Mouse (Mus musculus) forelimb bud, embryonic 11.5 days (tissue): ENCODE measurements around the gene Elk3.

Experiments
- DNase-seq: peaks from one replicate; pipeline ENCODE4 v3.0.0-alpha.2; 2012; ENCODE audit warnings: low read depth, low spot score

Gene Elk3

DNA sequence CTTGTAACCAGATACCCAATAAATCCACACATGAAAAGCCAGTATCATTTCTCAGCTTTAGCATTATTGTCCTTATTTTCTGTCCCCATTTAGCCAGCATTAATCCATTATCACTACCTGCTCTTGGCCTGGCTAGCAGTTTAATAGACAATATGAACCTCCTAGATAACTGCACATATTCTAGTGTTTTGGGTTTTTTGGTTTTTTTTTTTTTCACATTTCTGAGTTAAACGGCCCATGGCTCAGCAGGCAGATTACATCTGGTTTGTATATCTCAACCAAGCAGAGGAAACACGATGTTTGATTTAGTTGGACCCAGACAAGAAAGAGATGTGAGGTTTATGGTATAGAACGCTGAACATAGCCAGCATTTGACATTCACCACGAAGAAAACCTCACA, 41.2 kb downstream of the Elk3 start:
- no peak for DNase-seq

- DNase-seq, result no peak
Observed at GRCm38 (mm10) chr10:93268339-93268738, 42.6 kb downstream of the Elk3 start.

DNA sequence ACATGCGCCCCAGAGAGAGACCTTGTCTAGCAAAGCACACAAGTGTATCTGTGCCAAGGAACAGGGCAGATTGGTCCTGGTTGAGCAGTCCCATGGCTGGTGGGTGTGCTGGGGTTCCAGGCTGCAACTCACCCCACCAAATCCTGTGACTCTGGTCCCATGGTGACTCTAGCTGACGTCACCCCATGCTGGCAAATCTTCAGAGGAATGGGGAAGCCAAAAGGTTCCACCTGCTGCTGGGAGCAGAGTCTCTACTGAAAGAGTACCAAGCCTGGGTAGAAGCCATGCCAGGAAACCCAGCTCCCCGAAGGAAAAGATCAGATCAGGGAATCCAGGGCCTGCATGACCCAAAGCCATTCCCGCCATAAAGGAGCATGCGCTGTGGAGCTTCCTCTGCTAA, 43.4 kb downstream of the Elk3 start:
- no peak for DNase-seq

DNA sequence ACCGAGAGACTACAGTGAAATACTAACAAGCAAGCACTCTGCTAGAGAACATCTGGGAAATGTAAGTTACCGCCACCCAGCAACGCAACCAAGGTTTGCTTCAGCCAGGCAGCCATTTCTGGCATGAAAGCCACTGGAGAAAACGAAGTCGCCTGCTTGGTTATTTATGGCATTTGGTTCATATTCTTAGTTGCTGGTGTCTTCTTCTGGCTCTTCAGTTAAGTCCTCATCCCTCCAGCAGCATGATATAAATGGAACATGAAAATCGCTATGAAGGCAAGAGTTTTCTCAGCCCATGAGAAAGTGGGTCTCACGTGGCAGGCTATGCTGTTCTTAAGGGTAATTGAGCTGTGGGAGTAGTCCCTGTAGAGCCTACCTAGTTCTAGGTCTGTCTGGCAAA, 44.4 kb downstream of the Elk3 start:
- no peak for DNase-seq

DNA sequence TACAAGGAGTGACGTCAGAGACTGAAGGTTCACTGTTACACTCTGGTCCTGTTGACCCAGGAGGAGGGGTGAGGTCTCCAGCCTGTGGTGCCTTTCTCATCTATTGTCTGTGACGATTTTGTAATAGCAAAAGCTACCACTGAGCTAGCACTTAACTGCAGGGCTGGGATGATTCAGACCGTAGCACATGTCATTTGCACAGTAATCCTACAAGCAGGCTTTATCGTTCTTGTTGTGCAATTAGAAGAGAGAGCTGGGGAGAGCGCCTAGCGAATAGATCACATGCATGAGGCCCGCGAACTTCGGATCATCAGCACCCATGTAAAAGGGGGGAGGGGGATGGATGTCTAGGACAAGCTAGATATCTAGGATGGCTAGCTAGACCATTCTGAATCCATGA, 45.1 kb downstream of the Elk3 start:
- DNase-seq, result no peak

DNA sequence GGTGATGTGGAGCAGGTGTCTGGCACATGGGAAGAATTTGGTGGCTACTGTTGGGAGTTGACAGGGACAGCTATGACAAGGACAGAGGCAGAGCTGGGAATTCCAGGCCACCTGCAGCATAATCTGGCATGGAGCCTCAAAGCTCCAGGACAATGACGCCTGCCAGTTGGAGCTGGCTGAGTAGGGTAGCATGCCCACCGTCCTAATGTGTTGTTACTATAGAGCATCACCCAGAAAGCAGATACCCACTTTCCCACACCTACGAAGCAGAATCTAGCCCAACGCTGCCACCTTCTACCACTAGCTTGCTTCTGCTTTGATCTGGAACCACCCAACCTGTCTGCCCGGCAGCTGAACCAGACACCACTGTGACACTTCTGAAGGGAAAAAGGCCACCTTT, 46.9 kb downstream of the Elk3 start:
- no peak for DNase-seq

DNA sequence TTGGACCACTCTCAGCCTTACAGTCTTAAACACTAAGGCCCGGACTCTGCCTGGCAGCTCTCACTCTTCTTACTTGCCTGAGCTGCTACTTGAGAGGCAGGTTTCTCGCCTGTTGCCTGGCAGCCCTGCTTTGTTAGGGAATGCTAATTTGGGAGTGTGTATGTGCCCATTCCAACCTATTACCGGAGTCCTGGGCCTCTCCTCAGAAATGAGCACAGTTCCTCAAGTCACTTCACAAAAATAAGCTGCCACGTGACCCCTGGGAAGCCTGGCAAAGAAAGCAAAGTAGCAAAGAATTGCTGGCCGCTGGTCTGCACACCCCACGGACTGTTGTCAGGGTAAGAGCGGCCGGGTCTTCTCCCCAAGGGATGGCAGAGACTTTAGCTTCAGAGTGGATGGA, 47.5 kb downstream of the Elk3 start:
- no peak for DNase-seq

- DNase-seq, result no peak
Observed at GRCm38 (mm10) chr10:93261981-93262499, 48.9 kb downstream of the Elk3 start.

- DNase-seq, result no peak
Observed at GRCm38 (mm10) chr10:93261132-93261980, 49.6 kb downstream of the Elk3 start.

DNA sequence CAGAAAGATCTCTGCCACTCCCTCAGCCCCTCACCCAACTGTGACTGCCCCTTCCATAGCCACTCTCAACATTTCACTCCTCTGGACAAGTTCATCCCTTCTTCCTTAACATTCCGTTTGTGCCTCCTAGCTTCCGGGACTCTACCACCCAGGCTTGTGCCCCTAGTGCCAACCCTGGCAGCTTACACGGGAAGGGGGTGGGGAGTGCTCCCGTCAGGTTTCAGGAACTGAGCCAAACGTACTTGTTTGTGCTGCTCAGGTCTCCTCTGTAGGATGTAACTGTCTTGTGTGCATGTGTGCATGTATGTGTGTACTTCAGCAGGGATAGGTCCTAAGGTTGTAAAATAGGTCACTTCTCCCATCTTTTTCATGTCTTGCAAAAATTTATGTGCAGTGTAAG, 51.1 kb downstream of the Elk3 start:
- no peak for DNase-seq

- no peak for DNase-seq
Observed at GRCm38 (mm10) chr10:93255294-93255693, 55.6 kb downstream of the Elk3 start.

GRCm38 (mm10) chr10:93253156-93253555, 57.8 kb downstream of the Elk3 start:
- DNase-seq, result no peak

GRCm38 (mm10) chr10:93252661-93253060, 58.3 kb downstream of the Elk3 start:
- DNase-seq, result no peak

DNA sequence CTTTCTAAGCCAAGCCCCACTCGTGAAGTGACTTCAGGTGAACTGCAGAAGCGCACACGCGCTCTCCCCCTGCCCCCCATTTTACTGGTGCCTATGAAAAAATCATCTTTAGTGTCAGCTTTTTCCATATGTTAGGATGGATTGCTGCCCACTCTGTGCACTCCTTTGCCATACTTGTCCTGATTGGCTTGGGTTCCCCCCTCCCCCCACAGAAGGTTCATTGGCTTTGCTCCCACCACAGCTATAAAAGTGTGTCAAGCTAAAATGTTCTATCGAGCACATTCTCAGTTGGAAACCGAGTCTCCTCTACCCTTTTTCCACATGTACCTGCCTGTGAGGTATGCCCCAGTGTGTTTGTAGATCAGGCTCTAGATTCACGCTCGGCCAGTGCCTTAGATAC, 59.5 kb downstream of the Elk3 start:
- no peak for DNase-seq

DNA sequence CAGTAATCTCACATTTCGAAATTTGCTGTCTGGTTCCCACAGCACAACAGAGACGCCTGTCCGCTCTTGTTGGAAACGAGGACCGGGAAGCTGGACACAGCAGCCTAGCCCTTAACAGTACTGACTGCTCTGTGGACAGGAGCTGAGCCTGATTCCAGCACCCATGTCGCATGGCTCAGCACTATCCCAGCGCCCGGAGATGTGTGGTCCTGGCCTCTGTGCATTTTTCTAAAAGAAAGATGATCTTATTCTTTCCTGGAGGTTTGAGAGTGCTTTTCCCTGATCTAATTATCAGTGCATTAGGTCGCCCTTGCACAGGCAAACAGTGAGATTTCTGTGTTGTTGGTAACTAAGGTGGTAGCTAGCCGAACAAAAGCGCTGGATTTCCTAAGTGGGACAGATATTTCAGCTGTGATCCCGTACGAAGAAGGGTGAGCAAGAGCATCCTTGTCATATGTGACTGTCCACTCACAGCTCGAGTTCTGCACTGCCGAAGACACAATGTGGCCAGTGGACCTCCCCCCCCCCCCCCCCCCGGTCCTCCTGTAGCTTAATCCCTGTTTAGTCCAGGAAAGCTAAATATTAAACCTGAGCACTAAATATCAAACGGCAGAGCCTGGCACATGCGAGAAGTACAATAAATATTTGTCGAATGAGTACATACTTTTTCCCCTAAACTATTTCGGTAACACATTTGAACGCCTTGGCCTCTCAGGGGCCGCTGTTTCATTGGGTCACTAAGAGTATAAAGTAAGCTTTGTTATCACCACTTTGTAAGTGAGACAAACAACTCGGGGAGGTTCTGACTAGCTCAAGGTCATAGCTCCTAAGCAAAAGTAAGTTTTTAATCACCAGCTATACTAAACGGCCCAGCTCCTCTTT, 60.3 kb downstream of the Elk3 start:
- DNase-seq, result no peak

DNA sequence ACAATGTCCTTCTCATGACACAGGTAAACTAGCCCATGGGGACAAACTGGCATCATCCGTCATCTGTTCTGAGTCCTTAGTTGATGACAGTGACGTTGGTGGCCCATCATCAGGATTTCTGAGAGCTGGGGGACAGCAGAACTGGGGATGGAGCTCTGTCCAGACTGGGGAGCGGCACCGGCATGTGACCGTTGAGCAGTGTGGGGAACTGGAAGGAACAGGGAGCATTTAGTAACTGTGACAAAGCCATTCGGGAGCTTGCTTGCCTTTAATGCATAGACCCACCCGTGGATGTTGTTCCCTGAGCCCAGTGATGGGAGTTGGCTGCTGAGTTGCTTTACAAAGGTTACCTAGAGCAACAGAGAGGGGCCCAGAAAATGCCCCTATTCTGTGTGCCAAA, 61.0 kb downstream of the Elk3 start:
- no peak for DNase-seq

DNA sequence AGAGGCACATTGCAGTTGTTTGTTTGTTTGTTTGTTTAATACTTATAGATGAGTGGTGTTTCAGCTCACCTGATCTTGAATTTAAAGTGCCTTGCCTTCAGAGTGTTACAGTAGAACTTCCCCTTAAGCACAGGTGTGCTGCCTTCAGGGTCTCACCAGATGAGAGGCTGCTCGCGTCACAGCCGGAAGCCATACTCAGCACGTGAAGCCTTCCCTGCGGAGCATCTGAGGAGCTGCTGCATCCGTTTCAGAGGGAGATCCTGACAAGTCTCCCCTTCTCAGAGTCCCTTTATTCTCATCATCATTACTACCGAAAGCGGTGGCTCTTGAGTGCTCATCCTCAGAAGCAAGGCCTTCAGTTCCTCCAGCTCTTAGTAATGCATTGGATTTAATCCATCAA, 62.5 kb downstream of the Elk3 start:
- no peak for DNase-seq

DNA sequence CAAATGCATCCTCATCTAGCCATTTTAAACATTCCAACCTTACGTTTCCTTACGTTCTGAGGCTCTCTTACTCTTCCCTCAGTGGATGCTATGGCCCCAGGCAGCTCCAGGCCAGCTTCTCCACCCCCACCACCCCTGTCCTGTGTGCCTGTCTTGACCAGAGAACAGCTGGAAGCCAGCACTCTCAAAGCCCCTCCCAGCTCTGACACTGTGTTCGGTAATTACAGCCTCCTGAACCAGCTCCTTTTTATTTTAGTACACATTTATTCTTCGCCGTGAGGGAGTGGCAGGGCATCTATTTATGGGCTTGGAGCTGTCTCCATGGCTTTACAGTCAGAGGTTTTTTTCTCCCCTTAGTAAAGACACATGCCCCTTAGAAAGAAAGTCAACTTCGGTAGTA, 63.0 kb downstream of the Elk3 start:
- DNase-seq, result no peak

- DNase-seq, result no peak
Observed at GRCm38 (mm10) chr10:93247422-93247821, 63.5 kb downstream of the Elk3 start.

GRCm38 (mm10) chr10:93246185-93246920, 64.6 kb downstream of the Elk3 start:
- no peak for DNase-seq

GRCm38 (mm10) chr10:93244209-93244705, 66.7 kb downstream of the Elk3 start:
- DNase-seq, result no peak

DNA sequence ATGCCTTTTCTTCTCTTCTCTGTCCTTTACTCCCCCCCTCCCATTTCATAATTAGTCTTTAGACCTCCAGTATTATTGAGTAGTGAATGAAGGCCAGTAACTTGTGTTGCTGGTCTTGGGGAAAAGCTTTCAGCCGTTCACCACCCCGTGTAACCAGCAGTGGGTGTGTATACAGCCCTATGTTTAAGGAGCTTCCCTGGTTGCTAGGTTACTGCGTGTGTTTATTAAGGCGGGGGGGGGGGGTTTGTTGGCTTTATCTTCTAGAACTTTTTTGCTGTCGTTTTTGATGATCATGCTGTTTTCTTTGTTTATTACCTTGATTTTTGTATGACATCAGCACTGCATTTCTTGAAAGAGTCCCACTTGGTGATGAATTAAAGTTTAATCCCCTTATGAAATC, 68.1 kb downstream of the Elk3 start:
- DNase-seq, result no peak
